8 mouse cellular contexts compared by ENCODE assay signal in genomic region chr2:157095005-157095755, GRCm38 (mm10). TPM values are rescaled to one million over a fixed set of nuclear protein-coding genes. Genes with fewer than 3 reads are reported as not detected.
DNase-seq lines count a peak whose midpoint lies in the region; ATAC-seq and TF ChIP-seq lines count a peak whose summit lies in the region.
"Had no signal": no experiment of that assay in that cellular context is flagged by ENCODE, and none has a peak within 500 bp of the region (broad histone marks: within the 10 kb centered on the region; RNA-seq: fewer than 3 reads in every experiment).

No protein-coding gene starts in this region.

- no peaks in the 10 kb centered on the region for H3K36me3 ChIP-seq in E14TG2a.4 (ENCODE audit: insufficient read depth, low read length)
- peaks cover 4% of the 10 kb centered on the region; the same call in 1 of the 2 replicates for H3K36me3 ChIP-seq in kidney, embryonic 16.5 days (ENCODE audit: insufficient read depth, low read length)
- peaks cover 23% of the 10 kb centered on the region; the same call in 1 of the 2 replicates for H3K36me3 ChIP-seq in lung, embryonic 14.5 days (ENCODE audit: insufficient read depth)

- ATAC-seq in kidney, embryonic 16.5 days (ENCODE audit: low FRiP score, low TSS enrichment), result 0 out of 2 replicates have a peak, but pooled peaks have one; percentile 34
- ATAC-seq in lung, embryonic 14.5 days (ENCODE audit: insufficient read depth), result peak; percentile 31

- H3K4me3 ChIP-seq in E14TG2a.4 (replicated peaks; ENCODE audit: low read length), result no peak overlapping the region
- H3K4me3 ChIP-seq in kidney, embryonic 16.5 days (ENCODE audit: low read length), result no peak overlapping the region
- H3K4me3 ChIP-seq in lung, embryonic 14.5 days (ENCODE audit: low read depth, low read length), result no peak overlapping the region
- H3K4me3 ChIP-seq: heart, embryonic 15.5 days had no signal

- peaks cover 17% of the 10 kb centered on the region for H3K4me1 ChIP-seq in E14TG2a.4 (replicated peaks; ENCODE audit: low read depth, low read length)
- H3K4me1 ChIP-seq in kidney, embryonic 16.5 days (ENCODE audit: insufficient read depth, low read length), result peaks cover 15% of the 10 kb centered on the region
- no peaks in the 10 kb centered on the region for H3K4me1 ChIP-seq in lung, embryonic 14.5 days (ENCODE audit: insufficient read depth)

- H3K4me2 ChIP-seq in kidney, embryonic 16.5 days (replicated peaks; ENCODE audit: low read depth, low read length), result no peak overlapping the region
- no peak overlapping the region for H3K4me2 ChIP-seq in lung, embryonic 14.5 days
- H3K4me2 ChIP-seq: heart, embryonic 15.5 days had no signal

- H3K9ac ChIP-seq in kidney, embryonic 16.5 days (replicated peaks; ENCODE audit: low read length), result no peak overlapping the region
- no peak overlapping the region for H3K9ac ChIP-seq in lung, embryonic 14.5 days
- H3K9ac ChIP-seq: heart, embryonic 15.5 days had no signal

- no peaks in the 10 kb centered on the region for H3K9me3 ChIP-seq in E14TG2a.4 (ENCODE audit: low read length)
- H3K9me3 ChIP-seq in kidney, embryonic 16.5 days (ENCODE audit: low read length), result no peaks in the 10 kb centered on the region
- H3K9me3 ChIP-seq in lung, embryonic 14.5 days (ENCODE audit: low read depth, low read length), result no peaks in the 10 kb centered on the region
- H3K9me3 ChIP-seq: heart, embryonic 15.5 days had no signal

- 62% methylated on average over 9 of the region's 9 CpGs for WGBS in kidney, embryonic 16.5 days
- 54% methylated on average over 9 of the region's 9 CpGs for WGBS in lung, embryonic 14.5 days

- DNase-seq in ZHBTc4 (ENCODE audit: low read depth, low spot score), result peak; percentile 63
- peak; percentile 84 to 89 for DNase-seq in cerebellum, postnatal 36 days
- peak; percentile 60 to 67 for DNase-seq in gastrocnemius, postnatal 36 days
- peak; percentile 91 for DNase-seq in lung, embryonic 14.5 days
- DNase-seq in retina, adult 2 months (ENCODE audit: low read depth, low spot score), result peak; percentile 39

- intact Hi-C loops in gastrocnemius, postnatal 36 days (cut with DNase I), result loop anchor here (5.0 kb wide), 1 partner anchor 223 kb away; no protein-coding TSS in a partner anchor

- no peak overlapping the region for H3K27ac ChIP-seq in kidney, embryonic 16.5 days (ENCODE audit: low read length)
- H3K27ac ChIP-seq in lung, embryonic 14.5 days (ENCODE audit: low read depth), result no peak overlapping the region
- H3K27ac ChIP-seq: heart, embryonic 15.5 days had no signal

- TF ChIP-seq CTCF in E14TG2a.4 (conservative IDR thresholded peaks at IDR 0.05; ENCODE audit: low read length), result peak; percentile 84
- TF ChIP-seq CTCF in lung, embryonic 14.5 days (IDR thresholded peaks at IDR 0.05; ENCODE audit: low read depth), result peak; percentile 95

- peaks cover 19% of the 10 kb centered on the region for H3K27me3 ChIP-seq in E14TG2a.4 (ENCODE audit: insufficient read depth, low read length)
- no peaks in the 10 kb centered on the region for H3K27me3 ChIP-seq in kidney, embryonic 16.5 days (ENCODE audit: insufficient read depth, low read length)
- no peaks in the 10 kb centered on the region for H3K27me3 ChIP-seq in lung, embryonic 14.5 days (ENCODE audit: insufficient read depth, low read length)
- H3K27me3 ChIP-seq: heart, embryonic 15.5 days had no signal

RNA-seq across cellular contexts. Expression of gene Tldc2, which starts 8.3 kb away (rescaled TPM):
- not detected for total RNA-seq in gastrocnemius, postnatal 36 days (2021)
- polyA plus RNA-seq in kidney, embryonic 16.5 days (2015; fragmentation: Nextera tagmentation; extraction: Ambion mirVana), result 0.53 and 0.71 TPM in 2 replicates
- not detected in 2 replicates for polyA plus RNA-seq in lung, embryonic 14.5 days (2014; fragmentation: Nextera tagmentation; extraction: Ambion mirVana)
- polyA plus RNA-seq: heart, embryonic 15.5 days had no signal

RNA-seq across cellular contexts. Expression of gene Soga1, which starts 16.1 kb away (rescaled TPM):
- total RNA-seq in gastrocnemius, postnatal 36 days (2021), result 1 to 10 TPM; 3.9 to 4.1 TPM
- 2.5 and 3.6 TPM in 2 replicates for polyA plus RNA-seq in kidney, embryonic 16.5 days (2015; fragmentation: Nextera tagmentation; extraction: Ambion mirVana)
- polyA plus RNA-seq in lung, embryonic 14.5 days (2014; fragmentation: Nextera tagmentation; extraction: Ambion mirVana), result 8.6 and 8.9 TPM in 2 replicates

RNA-seq across cellular contexts. Expression of gene Samhd1, which starts 39.9 kb away (rescaled TPM):
- total RNA-seq in gastrocnemius, postnatal 36 days (2021), result 10 to 100 TPM; 12.9 to 13.2 TPM
- polyA plus RNA-seq in kidney, embryonic 16.5 days (2015; fragmentation: Nextera tagmentation; extraction: Ambion mirVana), result 25.9 and 27.1 TPM in 2 replicates
- 36.2 and 37.0 TPM in 2 replicates for polyA plus RNA-seq in lung, embryonic 14.5 days (2014; fragmentation: Nextera tagmentation; extraction: Ambion mirVana)

Comparison
In these comparisons a context has a peak if more than half of its experiments do, and no peak if none do; other contexts are left out.
1. DNase-seq: peak in every context shown above with its lines; median percentile 91 in lung, embryonic 14.5 days; 86 in cerebellum, postnatal 36 days; 64 in gastrocnemius, postnatal 36 days; 63 in ZHBTc4; 39 in retina, adult 2 months.